Mouse (Mus musculus) lung, adult 2 months (tissue): ENCODE results near the gene Trp53rkb.

Source experiments
- CTCF ChIP-seq: fragments of 200-500 bp; IDR thresholded peaks from 2 replicates; pipeline ENCODE4 v1.5.1; 2011; ENCODE audit warnings: mild to moderate bottlenecking, low read length, control low read depth; ENCODE audit not compliant: insufficient read depth
- POLR2A ChIP-seq: fragments of 200-500 bp; IDR thresholded peaks from 2 replicates; pipeline ENCODE4 v1.6.1; 2011; ENCODE audit warnings: low read depth, mild to moderate bottlenecking, control low read depth, low read length, borderline replicate concordance; ENCODE audit errors: extremely low read depth

- no peak for TF ChIP-seq POLR2A
- no peak for TF ChIP-seq CTCF
These were observed 11.0 kb downstream of the Trp53rkb start for GRCm38 (mm10) chr2:166803298-166803697.
